Mouse (Mus musculus) retina, adult 2 months (tissue): ENCODE data around the gene Krtap5-4.
A peak's percentile ranks its signal among the peaks of the same experiment; 100 is the strongest.
"Not testable (repeated sequence)": the region's sequence is repeated elsewhere in the genome, so short reads cannot be mapped to it uniquely, and the experiment has no call there.

Experiments
- DNase-seq: peaks from one replicate; pipeline ENCODE4 v3.0.0-alpha.2; 2012; ENCODE audit warnings: low read depth, low spot score

The Krtap5-4 gene

GRCm38 (mm10) chr7:142321637-142322306 is 18.4 kb downstream of the Krtap5-4 start:
- not testable (repeated sequence) for DNase-seq

- no peak for DNase-seq
These were observed 19.3 kb downstream of the Krtap5-4 start for GRCm38 (mm10) chr7:142322641-142323040.

GRCm38 (mm10) chr7:142323396-142324117 is 20.2 kb downstream of the Krtap5-4 start:
- no peak for DNase-seq

GRCm38 (mm10) chr7:142326714-142327445 is 23.5 kb downstream of the Krtap5-4 start:
- no peak for DNase-seq

- DNase-seq: no peak
These were observed 25.2 kb downstream of the Krtap5-4 start for GRCm38 (mm10) chr7:142328507-142328906.

- no peak for DNase-seq
These were observed 26.9 kb downstream of the Krtap5-4 start for GRCm38 (mm10) chr7:142330271-142330724.

- DNase-seq: no peak
These were observed 27.9 kb downstream of the Krtap5-4 start for GRCm38 (mm10) chr7:142331281-142331680.

- not testable (repeated sequence) for DNase-seq
These were observed 29.4 kb downstream of the Krtap5-4 start for GRCm38 (mm10) chr7:142332741-142333140.

- DNase-seq: peak; percentile 69
These were observed 30.9 kb downstream of the Krtap5-4 start for GRCm38 (mm10) chr7:142334246-142334645.

- DNase-seq: no peak
These were observed 31.8 kb downstream of the Krtap5-4 start for GRCm38 (mm10) chr7:142335151-142335550.

GRCm38 (mm10) chr7:142340269-142340970 is 37.1 kb downstream of the Krtap5-4 start:
- no peak for DNase-seq

GRCm38 (mm10) chr7:142341564-142342246 is 38.4 kb downstream of the Krtap5-4 start:
- DNase-seq: no peak

GRCm38 (mm10) chr7:142342247-142342640 is 38.9 kb downstream of the Krtap5-4 start:
- DNase-seq: no peak

GRCm38 (mm10) chr7:142347542-142347941 is 44.2 kb downstream of the Krtap5-4 start:
- no peak for DNase-seq

- DNase-seq: no peak
These were observed 46.1 kb downstream of the Krtap5-4 start for GRCm38 (mm10) chr7:142349308-142349961.

- no peak for DNase-seq
These were observed 48.2 kb downstream of the Krtap5-4 start for GRCm38 (mm10) chr7:142351569-142351968.

GRCm38 (mm10) chr7:142353854-142354253 is 50.5 kb downstream of the Krtap5-4 start:
- DNase-seq: no peak
